Mouse (Mus musculus) erythroblast, embryonic 14.5 days (primary cell): ENCODE results near the gene Asb14.

Experiments used
- GATA1 ChIP-seq: IDR thresholded peaks from 2 replicates; pipeline ENCODE4 v1.6.1; 2012; ENCODE audit warnings: low read length, inconsistent platforms, mixed read lengths
- TAL1 ChIP-seq: IDR thresholded peaks from 3 replicates; pipeline ENCODE4 v1.6.1; 2012; ENCODE audit warnings: low read length, inconsistent platforms, mixed read lengths

DNA sequence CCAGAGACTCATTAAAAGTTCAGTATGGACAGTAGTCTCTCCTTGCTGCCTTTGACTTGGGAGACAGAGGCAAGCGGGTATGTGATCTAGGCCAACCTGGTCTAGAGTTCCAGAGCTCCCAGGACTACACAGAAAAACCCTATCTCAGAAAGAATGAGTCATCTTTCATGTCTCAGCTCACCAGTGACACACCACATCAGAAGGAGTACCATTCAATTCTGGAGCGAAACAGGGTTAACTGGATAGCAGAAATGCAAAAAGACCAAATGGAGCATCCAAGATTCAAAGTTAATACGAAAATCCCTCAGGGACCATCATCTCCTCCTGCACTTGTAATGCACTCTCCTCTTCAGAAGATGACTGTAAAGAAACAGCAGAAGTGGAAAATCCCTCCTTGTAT, 25.0 kb downstream of the Asb14 start:
- no peak for TF ChIP-seq GATA1
- no peak for TF ChIP-seq TAL1
